Mouse (Mus musculus) layer of hippocampus, postnatal 36 days (tissue): Measurements from ENCODE around the gene Rnf224. TPM values are rescaled to one million over a fixed set of nuclear protein-coding genes. Genes with fewer than 3 reads are reported as not detected.
A peak's percentile ranks its signal among the peaks of the same experiment; 100 is the strongest.
"Not testable (repeated sequence)": the region's sequence is repeated elsewhere in the genome, so short reads cannot be mapped to it uniquely, and the experiment has no call there.

Experiments
- DNase-seq, 2 experiments: peaks; one replicate each; pipeline ENCODE4 v3.0.0; 2022
- total RNA-seq, 2 experiments: library from RNA; stranded (reverse); gene quantifications; 2 replicates each; pipeline ENCODE4 v1.2.3; 2021

Rnf224 gene
- total RNA-seq, result not detected

GRCm38 (mm10) chr2:25236614-25237013, at the start of gene Rnf224:
Gene Rnf224, minus strand, starts transcription at chr2:25236787.
- DNase-seq, result no peak

DNA sequence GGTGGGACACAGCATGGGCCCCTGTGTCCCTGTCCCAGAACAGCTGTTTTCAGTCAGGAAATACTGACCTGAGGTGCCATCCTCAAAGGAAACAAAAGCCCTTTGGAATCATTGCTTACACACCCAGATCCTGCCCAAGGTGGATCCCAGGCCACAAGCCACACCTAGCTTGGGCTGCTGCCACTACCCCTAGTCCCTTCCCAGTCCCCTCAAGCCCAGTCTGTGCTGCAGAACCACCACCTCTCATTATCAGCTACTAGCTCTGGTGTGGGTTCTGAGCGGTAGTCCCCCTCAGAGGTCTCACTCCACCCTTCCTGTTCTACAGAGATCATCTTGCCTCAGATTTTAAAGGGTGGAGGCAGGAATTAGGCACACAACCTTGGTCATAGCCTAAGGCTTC, 49.7 kb upstream of the Rnf224 start:
- no peak for DNase-seq

DNA sequence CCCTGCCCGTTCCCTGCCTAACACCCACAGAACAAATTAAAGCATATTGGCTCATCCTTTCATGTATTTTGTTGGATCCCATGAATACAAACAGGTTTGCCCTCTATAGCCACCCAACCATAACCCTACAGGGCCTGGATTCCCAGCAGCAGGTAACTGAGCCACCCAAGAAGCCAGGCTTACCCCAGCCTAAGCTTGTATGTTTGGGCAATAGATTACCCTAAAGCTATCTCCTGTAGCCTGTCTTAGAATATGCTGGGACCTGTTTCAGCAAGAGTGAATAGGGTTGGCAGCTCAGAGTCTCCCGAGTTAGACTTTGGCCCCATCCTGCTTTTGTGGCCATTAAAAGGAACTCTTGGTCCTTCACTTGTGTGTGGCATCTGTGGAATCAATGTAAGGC, 49.0 kb upstream of the Rnf224 start:
- DNase-seq, result no peak

GRCm38 (mm10) chr2:25278928-25279882, 42.6 kb upstream of the Rnf224 start:
- DNase-seq, result peak; percentile 75 to 78

DNA sequence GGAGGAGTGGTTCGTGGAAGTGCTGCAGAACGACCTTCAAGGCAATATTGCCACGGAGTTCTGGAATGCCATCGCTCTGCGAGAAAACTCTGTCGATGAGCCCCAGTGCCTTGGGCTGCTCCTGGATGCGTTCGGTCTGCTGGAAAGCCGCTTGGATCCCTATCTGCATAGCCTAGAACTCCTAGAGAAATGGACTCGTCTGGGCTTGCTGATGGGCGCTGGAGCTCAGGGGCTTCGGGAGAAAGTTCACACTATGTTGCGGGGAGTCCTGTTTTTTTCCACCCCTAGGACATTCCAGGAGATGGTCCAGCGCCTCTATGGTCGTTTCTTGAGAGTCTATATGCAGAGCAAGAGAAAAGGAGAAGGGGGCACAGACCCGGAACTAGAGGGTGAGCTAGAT, 36.4 kb upstream of the Rnf224 start:
- DNase-seq, result no peak

GRCm38 (mm10) chr2:25272515-25272914, 35.9 kb upstream of the Rnf224 start:
- no peak for DNase-seq

DNA sequence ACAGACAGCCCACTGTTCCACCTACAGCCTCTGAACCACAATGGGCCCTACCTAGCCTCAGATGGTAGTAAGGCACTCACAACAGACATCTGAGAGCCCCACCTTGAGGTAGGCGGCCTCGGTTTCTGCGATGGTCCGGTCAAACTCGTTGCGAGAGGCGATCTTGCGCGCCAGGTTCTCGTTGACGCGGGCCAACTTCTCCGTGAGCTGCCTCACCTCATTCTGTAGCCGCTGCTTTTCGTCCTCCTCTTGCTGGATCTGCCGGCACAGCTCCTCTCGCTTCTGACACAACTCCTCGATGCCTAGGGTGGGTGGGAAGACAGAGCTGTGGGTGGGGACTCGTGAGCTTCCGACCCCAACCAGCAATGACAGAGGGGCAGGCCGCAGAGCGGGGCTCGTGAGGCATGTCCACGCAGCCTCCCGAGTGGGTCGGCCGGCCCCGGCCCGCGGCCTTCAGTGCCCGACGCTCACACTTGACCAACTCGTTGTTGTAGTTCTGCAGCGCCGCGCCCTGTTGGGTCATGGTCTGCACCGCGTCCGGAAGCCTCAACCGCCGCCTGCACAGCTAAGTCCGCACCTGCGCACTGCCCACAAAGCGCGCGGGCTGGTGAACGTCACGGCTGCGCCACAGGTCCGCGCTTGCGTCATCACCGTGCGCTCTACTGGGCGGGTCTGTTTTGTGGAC, 35.4 kb upstream of the Rnf224 start, which contains the start of the genes Ssna1 and Anapc2:
Gene Ssna1 (minus strand): TSS at position 612 of the 685 bp plus-strand sequence.
Gene Anapc2 (plus strand): TSS at position 652 of the 685 bp plus-strand sequence.
- peak; percentile 97 to 98 for DNase-seq

GRCm38 (mm10) chr2:25267746-25268309, 31.2 kb upstream of the Rnf224 start:
- DNase-seq, result no peak

DNA sequence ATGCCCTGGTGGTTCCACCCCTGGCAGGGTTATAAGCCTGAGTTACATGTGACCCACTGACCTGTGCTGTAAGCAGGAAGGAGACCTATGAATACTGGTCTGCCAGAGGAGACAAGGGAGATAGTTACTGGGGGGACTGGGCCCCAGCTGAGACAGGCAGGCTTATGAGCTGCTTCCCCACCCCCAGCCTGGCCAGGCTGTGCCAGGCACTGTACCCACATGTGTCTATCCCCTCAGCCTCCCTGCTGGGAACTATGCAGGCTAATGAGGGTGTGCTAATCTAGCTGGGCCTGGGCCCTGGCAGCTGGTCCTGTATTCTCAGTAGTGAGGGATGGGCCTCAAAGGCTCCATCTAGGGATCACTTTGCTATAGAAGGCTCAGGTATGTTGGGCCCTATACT, 30.7 kb upstream of the Rnf224 start:
- no peak for DNase-seq

DNA sequence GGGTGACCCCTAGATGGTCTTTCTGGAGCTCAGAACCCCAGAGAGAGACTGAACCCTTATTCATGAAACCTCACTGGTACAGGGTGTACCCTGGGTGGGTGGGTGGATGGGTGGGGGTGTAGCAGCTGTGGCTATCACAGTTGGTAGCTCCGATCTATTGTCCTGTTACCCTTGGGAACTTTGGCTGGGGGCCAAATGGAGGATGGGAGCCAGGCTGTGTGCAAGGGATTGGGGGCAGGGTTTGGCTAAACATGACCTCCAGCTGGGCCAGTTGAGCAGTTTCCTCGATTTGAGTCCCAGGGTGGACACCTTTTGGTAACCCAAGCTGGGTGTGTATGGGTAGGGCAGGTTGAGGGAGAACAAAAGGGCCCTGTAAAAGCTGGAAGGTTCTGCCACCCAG, 30.1 kb upstream of the Rnf224 start:
- peak in 1 of 2 experiments; percentile 70 for DNase-seq

DNA sequence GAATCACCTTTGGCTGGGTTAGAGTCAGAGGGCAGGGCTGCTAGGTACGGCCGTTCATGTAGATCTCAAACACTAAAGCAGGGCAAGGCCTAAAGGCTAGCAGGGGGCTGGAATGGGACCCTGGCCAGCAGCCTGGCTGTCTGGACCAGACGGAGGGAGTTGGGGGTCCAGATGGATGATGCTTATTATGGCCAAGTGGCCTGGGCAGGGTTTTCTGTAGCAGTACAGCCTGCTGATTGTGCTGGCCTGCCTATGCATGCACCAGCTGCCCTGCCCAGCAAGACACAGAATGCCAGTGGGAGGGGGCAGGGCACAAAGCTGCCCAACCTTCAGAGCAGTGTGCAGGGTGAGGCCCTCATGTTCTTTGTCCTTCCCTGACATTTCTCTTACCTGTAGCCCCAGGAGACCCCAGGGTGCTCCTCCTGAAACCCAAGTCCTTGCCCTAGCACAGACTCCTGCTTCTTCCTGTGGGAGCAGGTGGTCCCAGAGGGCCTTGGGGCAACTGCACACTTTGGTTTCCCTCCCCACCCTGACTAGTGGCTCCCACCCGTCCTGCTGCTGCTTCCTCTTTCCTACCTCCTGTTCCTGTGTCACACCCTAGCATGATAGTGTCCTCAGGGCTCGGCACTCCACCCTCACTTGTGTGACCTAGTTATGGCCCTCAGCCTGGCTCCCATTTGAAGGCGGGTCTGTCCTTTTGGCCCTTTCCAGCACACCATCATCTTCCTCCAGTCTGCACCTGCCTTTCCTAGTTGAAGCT, 29.5 kb upstream of the Rnf224 start:
- DNase-seq, result no peak

- DNase-seq, result no peak
Observed at GRCm38 (mm10) chr2:25264851-25265250, 28.3 kb upstream of the Rnf224 start.

DNA sequence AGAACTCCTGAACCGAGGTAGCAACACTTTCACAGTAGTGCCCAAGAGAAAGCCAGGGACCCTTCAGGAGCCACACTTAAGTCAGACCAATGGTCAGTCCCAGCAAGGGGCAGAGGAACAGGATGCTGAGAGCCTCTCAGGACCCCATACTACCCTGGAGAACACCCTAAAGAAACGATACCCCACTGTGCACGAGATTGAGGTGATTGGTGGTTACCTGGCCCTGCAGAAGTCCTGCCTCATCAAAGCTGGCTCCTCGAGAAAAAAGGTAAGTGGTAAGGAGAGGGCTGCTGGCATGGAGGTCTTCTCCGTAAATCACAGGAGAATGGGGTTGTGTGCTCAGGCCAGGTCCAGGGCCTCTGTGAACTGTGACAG, 27.7 kb upstream of the Rnf224 start:
- no peak for DNase-seq

- DNase-seq, result no peak
Observed at GRCm38 (mm10) chr2:25263623-25264285, 27.2 kb upstream of the Rnf224 start.

GRCm38 (mm10) chr2:25262795-25263622, 26.4 kb upstream of the Rnf224 start:
- DNase-seq, result no peak

DNA sequence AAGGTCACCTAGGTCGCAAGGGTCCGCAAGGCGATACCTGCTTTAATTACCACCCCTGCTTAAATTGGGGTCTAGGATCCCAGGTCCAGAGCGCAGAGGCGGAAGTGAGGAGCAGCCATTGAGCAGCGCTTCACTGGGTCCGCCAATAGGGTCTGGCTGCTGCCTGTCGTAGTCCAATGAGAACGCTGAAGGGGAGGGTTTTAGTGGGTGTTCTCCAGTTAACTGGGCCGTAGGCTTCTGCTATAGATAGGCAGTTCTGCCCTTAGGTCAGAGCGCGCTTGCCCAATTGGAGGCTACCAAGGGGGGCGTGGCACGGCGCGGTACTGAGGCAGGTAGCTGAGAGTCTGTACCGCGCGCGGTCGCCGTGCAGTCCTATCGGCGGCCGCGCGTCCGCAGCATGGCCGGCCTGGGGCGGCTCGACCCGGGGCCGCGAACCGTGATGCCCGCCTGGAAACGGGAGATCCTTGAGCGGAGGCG, 25.7 kb upstream of the Rnf224 start, which contains the start of gene Tprn:
Gene Tprn (plus strand): TSS at position 328 of the 477 bp plus-strand sequence.
- peak; percentile 92 to 93 for DNase-seq

- DNase-seq, result no peak
Observed at GRCm38 (mm10) chr2:25261870-25262269, 25.3 kb upstream of the Rnf224 start.

DNA sequence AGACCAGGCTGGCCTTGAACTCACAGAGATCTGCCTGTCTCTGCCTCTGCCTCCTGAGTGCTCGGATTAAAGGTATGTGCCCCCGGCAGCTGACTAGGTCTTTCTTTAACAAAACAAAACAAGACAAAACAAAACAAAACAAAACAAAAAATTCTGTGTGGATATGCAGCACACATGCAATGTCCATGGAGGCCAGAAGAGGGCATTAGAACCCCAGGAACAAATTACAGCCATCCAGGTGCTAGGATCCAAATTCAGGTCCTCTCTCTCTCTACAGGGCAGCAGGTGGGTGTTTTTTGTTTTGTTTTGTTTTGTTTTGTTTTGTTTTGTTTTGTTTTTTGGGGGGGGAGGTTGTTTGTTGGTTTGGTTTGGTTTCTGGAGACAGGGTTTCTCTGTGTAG, 22.3 kb upstream of the Rnf224 start:
- DNase-seq, result no peak

GRCm38 (mm10) chr2:25257250-25257649, 20.7 kb upstream of the Rnf224 start:
- not testable (repeated sequence) for DNase-seq

- DNase-seq, result not testable (repeated sequence)
Observed at GRCm38 (mm10) chr2:25256443-25257109, 20.0 kb upstream of the Rnf224 start.
